Mouse (Mus musculus) spleen, postnatal 14 days (tissue): ENCODE results near the gene Ywhae.
A peak's percentile ranks its signal among the peaks of the same experiment; 100 is the strongest.

ENCODE experiments used
- DNase-seq, 2 experiments: peaks; one replicate each; pipeline ENCODE4 v3.0.0; 2021 to 2022; ENCODE audit warnings: low spot score in 2 of 2

The Ywhae gene

GRCm38 (mm10) chr11:75737806-75738476, 5.3 kb downstream of the Ywhae start:
- DNase-seq = no peak

GRCm38 (mm10) chr11:75738477-75738821, 5.8 kb downstream of the Ywhae start:
- DNase-seq = no peak

GRCm38 (mm10) chr11:75740204-75740603, 7.5 kb downstream of the Ywhae start:
- no peak for DNase-seq

GRCm38 (mm10) chr11:75741615-75742014, 8.9 kb downstream of the Ywhae start:
- DNase-seq = no peak

GRCm38 (mm10) chr11:75744761-75745160, 12.1 kb downstream of the Ywhae start:
- DNase-seq = no peak

- no peak for DNase-seq
Observed at GRCm38 (mm10) chr11:75750537-75750936, 17.9 kb downstream of the Ywhae start.

- no peak for DNase-seq
Observed at GRCm38 (mm10) chr11:75751082-75751481, 18.4 kb downstream of the Ywhae start.

- DNase-seq = no peak
Observed at GRCm38 (mm10) chr11:75756687-75757086, 24.0 kb downstream of the Ywhae start.

GRCm38 (mm10) chr11:75758553-75758952, 25.9 kb downstream of the Ywhae start:
- no peak for DNase-seq

GRCm38 (mm10) chr11:75760785-75761184, 28.1 kb downstream of the Ywhae start:
- DNase-seq = no peak

GRCm38 (mm10) chr11:75762708-75763107, 30.0 kb downstream of the Ywhae start:
- DNase-seq = no peak

GRCm38 (mm10) chr11:75764521-75765023, 31.9 kb downstream of the Ywhae start:
- DNase-seq = no peak

- no peak for DNase-seq
Observed at GRCm38 (mm10) chr11:75765161-75765560, 32.5 kb downstream of the Ywhae start.

- no peak for DNase-seq
Observed at GRCm38 (mm10) chr11:75767014-75767413, 34.3 kb downstream of the Ywhae start.

- DNase-seq = no peak
Observed at GRCm38 (mm10) chr11:75768091-75768989, 35.7 kb downstream of the Ywhae start.

GRCm38 (mm10) chr11:75769206-75769605, 36.5 kb downstream of the Ywhae start:
- peak; percentile 64 to 77 for DNase-seq

- DNase-seq = no peak
Observed at GRCm38 (mm10) chr11:75772562-75772961, 39.9 kb downstream of the Ywhae start.

- DNase-seq = no peak
Observed at GRCm38 (mm10) chr11:75775919-75776318, 43.2 kb downstream of the Ywhae start.

GRCm38 (mm10) chr11:75781919-75782318, 49.2 kb downstream of the Ywhae start:
- peak; percentile 33 to 57 for DNase-seq

- DNase-seq = no peak
Observed at GRCm38 (mm10) chr11:75783799-75784198, 51.1 kb downstream of the Ywhae start.

- no peak for DNase-seq
Observed at GRCm38 (mm10) chr11:75785897-75786296, 53.2 kb downstream of the Ywhae start.

GRCm38 (mm10) chr11:75792535-75792934, 59.9 kb downstream of the Ywhae start:
- no peak for DNase-seq

GRCm38 (mm10) chr11:75793351-75793750, 60.7 kb downstream of the Ywhae start:
- no peak for DNase-seq
